Mouse (Mus musculus) neutrophil, adult 5-6 weeks (primary cell): ENCODE data around the gene Zfp879. TPM values are rescaled to one million over a fixed set of nuclear protein-coding genes. Genes with fewer than 3 reads are reported as not detected.

Experiments
- total RNA-seq: library from RNA; stranded (forward); fragments of 200-1000 nt; gene quantifications from 2 replicates; pipeline ENCODE4 v1.2.3, GENCODE M21; 2017

Zfp879 gene
- total RNA-seq, 1 experiment from 2014 or later: not detected

Other genes with a start within 250 kb of the Zfp879 start
- 0.12 TPM in 1 of 2 replicates, not detected in the other for gene Adamts2, start 239.5 kb downstream of the Zfp879 start, total RNA-seq
- 3.3 and 3.8 TPM in 2 replicates for gene Zfp354c, start 13.8 kb downstream of the Zfp879 start, total RNA-seq
- gene Grm6, start 9.1 kb upstream of the Zfp879 start, total RNA-seq: 0.23 and 0.49 TPM in 2 replicates
- gene Zfp454, start 46.1 kb upstream of the Zfp879 start, total RNA-seq: not detected in 2 replicates
- 1.0 and 2.1 TPM in 2 replicates for gene Zfp2, start 74.6 kb upstream of the Zfp879 start, total RNA-seq
- gene Zfp354b, start 90.1 kb upstream of the Zfp879 start, total RNA-seq: 0.70 and 2.3 TPM in 2 replicates
- not detected in 2 replicates for gene 4933414I15Rik, start 102.2 kb upstream of the Zfp879 start, total RNA-seq
- gene Prop1, start 112.2 kb upstream of the Zfp879 start, total RNA-seq: not detected in 2 replicates
- not detected in 2 replicates for gene Olfr1378, start 125.0 kb upstream of the Zfp879 start, total RNA-seq
- not detected in 2 replicates for gene Olfr1377, start 140.4 kb upstream of the Zfp879 start, total RNA-seq
- not detected in 2 replicates for gene Olfr51, start 162.0 kb upstream of the Zfp879 start, total RNA-seq
- not detected in 2 replicates for gene Olfr54, start 172.7 kb upstream of the Zfp879 start, total RNA-seq
- not detected in 2 replicates for gene Olfr1375, start 206.6 kb upstream of the Zfp879 start, total RNA-seq
- not detected in 2 replicates for gene Zfp354a, start 217.7 kb upstream of the Zfp879 start, total RNA-seq